Mouse (Mus musculus) heart, embryonic 14.5 days (tissue): ENCODE data around the gene Dydc2. TPM values are rescaled to one million over a fixed set of nuclear protein-coding genes. Genes with fewer than 3 reads are reported as not detected.

ENCODE experiments used
- ATAC-seq: fragments of 200-750 bp; cut with Nextera tagmentation; 2 replicates; pipeline ENCODE4 v1.8.0; 2017; ENCODE audit warnings: low read depth, moderate TSS enrichment; ENCODE audit not compliant: insufficient number of reproducible peaks, insufficient read depth, low FRiP score
- H3K27ac ChIP-seq, 2 experiments: fragments of 200-500 bp in 1 of 2; fragments of 300-500 bp in 1 of 2; sonication (generic) in 1 of 2; replicated peaks in 1 of 2; 2 replicates each; pipeline ENCODE4 v1.5.1; 2012 to 2014; ENCODE audit warnings: low read depth in 2 of 2, low read length in 2 of 2, control low read depth in 1 of 2, mild to moderate bottlenecking in 1 of 2, mixed read lengths in 1 of 2; ENCODE audit not compliant: control insufficient read depth in 1 of 2, insufficient read depth in 1 of 2
- H3K27me3 ChIP-seq: fragments of 300-500 bp; sonication (generic); 2 replicates; pipeline ENCODE4 v1.6.1; 2014; ENCODE audit warnings: mild to moderate bottlenecking, low read length, control low read depth; ENCODE audit not compliant: control insufficient read depth, insufficient read depth
- H3K36me3 ChIP-seq: fragments of 300-500 bp; sonication (generic); 2 replicates; pipeline ENCODE4 v1.6.1; 2014; ENCODE audit warnings: mild to moderate bottlenecking, control low read depth, low read length, mixed read lengths; ENCODE audit not compliant: control insufficient read depth, insufficient read depth
- H3K4me1 ChIP-seq, 2 experiments: fragments of 200-500 bp in 1 of 2; fragments of 300-500 bp in 1 of 2; sonication (generic) in 1 of 2; 2 replicates each; pipeline ENCODE4 v1.6.1; 2012 to 2014; ENCODE audit warnings: low read length in 2 of 2, control low read depth in 1 of 2, mixed read lengths in 1 of 2; ENCODE audit not compliant: control insufficient read depth in 2 of 2, insufficient read depth in 2 of 2
- H3K4me2 ChIP-seq: fragments of 300-500 bp; sonication (generic); 2 replicates; pipeline ENCODE4 v1.6.1; 2014; ENCODE audit warnings: mild to moderate bottlenecking, low read length
- H3K4me3 ChIP-seq, 2 experiments: fragments of 200-500 bp in 1 of 2; fragments of 300-500 bp in 1 of 2; sonication (generic) in 1 of 2; 2 replicates each; pipeline ENCODE4 v1.5.1; 2012 to 2014; ENCODE audit warnings: low read length in 2 of 2, mild to moderate bottlenecking in 2 of 2, control low read depth in 1 of 2, low read depth in 1 of 2, moderate library complexity in 1 of 2; ENCODE audit not compliant: control insufficient read depth in 1 of 2, insufficient read depth in 1 of 2
- H3K9ac ChIP-seq: fragments of 300-500 bp; sonication (generic); 2 replicates; pipeline ENCODE4 v1.6.1; 2014; ENCODE audit warnings: mild to moderate bottlenecking, low read length
- H3K9me3 ChIP-seq: fragments of 300-500 bp; sonication (generic); 2 replicates; pipeline ENCODE4 v1.6.1; 2016; ENCODE audit warnings: low read length, control low read depth; ENCODE audit not compliant: control insufficient read depth
- WGBS: fragments of 180-500 bp; shearing (Covaris S2); extraction: QIAGEN DNeasy Blood & Tissue Kit; methylation state at CpG from one replicate; pipeline ENCODE4 v1.1.7; 2014; 5-methylcytosine and 5-hydroxymethylcytosine counted together
- polyA plus RNA-seq: library from polyadenylated mRNA; unstranded; fragments of >200 nt; fragmentation: Nextera tagmentation; extraction: Ambion mirVana; gene quantifications from 2 replicates; pipeline ENCODE4 v1.2.1, GENCODE M21; 2014

The Dydc2 gene
- polyA plus RNA-seq, 1 experiment from 2014 or later, result 0.34 TPM

- ATAC-seq, result no peak
- 30% methylated on average over 6 of the region's 6 CpGs for WGBS
- Histone ChIP-seq H3K9ac (no peak overlapping the region), H3K4me1 (no peaks in the 10 kb centered on the region), H3K36me3 (no peaks in the 10 kb centered on the region), H3K4me2 (no peak overlapping the region), H3K4me3 (no peak overlapping the region), H3K9me3 (no peaks in the 10 kb centered on the region), H3K27ac (no peak overlapping the region), H3K27me3 (no peaks in the 10 kb centered on the region)
Measured at GRCm38 (mm10) chr14:41035146-41035798, 33.7 kb downstream of the Dydc2 start.

GRCm38 (mm10) chr14:41033135-41034110 is 35.6 kb downstream of the Dydc2 start:
- H3K27me3 ChIP-seq, result no peaks in the 10 kb centered on the region
- H3K9me3 ChIP-seq, result no peaks in the 10 kb centered on the region
- H3K9ac ChIP-seq, result no peak overlapping the region
- no peak overlapping the region for H3K4me3 ChIP-seq
- WGBS, result 47% methylated on average over 13 of the region's 13 CpGs
- no peaks in the 10 kb centered on the region for H3K4me1 ChIP-seq
- H3K27ac ChIP-seq, result no peak overlapping the region
- H3K36me3 ChIP-seq, result no peaks in the 10 kb centered on the region
- H3K4me2 ChIP-seq, result no peak overlapping the region; the same call in 1 of the 2 replicates
- ATAC-seq, result no peak

GRCm38 (mm10) chr14:41030989-41031513 is 38.0 kb downstream of the Dydc2 start:
- no peak for ATAC-seq
- Histone ChIP-seq H3K4me2 (no peak overlapping the region), H3K27me3 (no peaks in the 10 kb centered on the region), H3K9ac (no peak overlapping the region), H3K27ac (no peak overlapping the region), H3K36me3 (no peaks in the 10 kb centered on the region), H3K4me1 (no peaks in the 10 kb centered on the region), H3K9me3 (no peaks in the 10 kb centered on the region), H3K4me3 (no peak overlapping the region)
- 88% methylated on average over 6 of the region's 6 CpGs for WGBS

- Histone ChIP-seq H3K27ac (no peak overlapping the region), H3K4me1 (peaks cover 7 to 11% of the 10 kb centered on the region in 2 experiments), H3K9me3 (no peaks in the 10 kb centered on the region), H3K27me3 (no peaks in the 10 kb centered on the region), H3K4me3 (no peak overlapping the region), H3K9ac (no peak overlapping the region), H3K36me3 (no peaks in the 10 kb centered on the region), H3K4me2 (no peak overlapping the region)
- ATAC-seq, result no peak
- 71% methylated on average over 4 of the region's 4 CpGs for WGBS
Measured at GRCm38 (mm10) chr14:41029303-41029702, 39.7 kb downstream of the Dydc2 start.

- H3K36me3 ChIP-seq, result no peaks in the 10 kb centered on the region
- no peak overlapping the region for H3K9ac ChIP-seq
- 27% methylated on average over 7 of the region's 7 CpGs for WGBS
- no peaks in the 10 kb centered on the region for H3K9me3 ChIP-seq
- H3K4me2 ChIP-seq, result no peak overlapping the region
- H3K4me3 ChIP-seq, result no peak overlapping the region
- no peaks in the 10 kb centered on the region for H3K27me3 ChIP-seq
- H3K27ac ChIP-seq, result no peak overlapping the region
- H3K4me1 ChIP-seq, result peaks cover 7 to 11% of the 10 kb centered on the region in 2 experiments
- ATAC-seq, result no peak
Measured at GRCm38 (mm10) chr14:41025594-41026284, 43.3 kb downstream of the Dydc2 start.

- no peak overlapping the region for H3K9ac ChIP-seq
- no peak overlapping the region for H3K4me3 ChIP-seq
- ATAC-seq, result no peak
- peaks cover 7 to 11% of the 10 kb centered on the region in 2 experiments for H3K4me1 ChIP-seq
- H3K27ac ChIP-seq, result no peak overlapping the region
- 93% methylated on average over 2 of the region's 2 CpGs for WGBS
- H3K4me2 ChIP-seq, result no peak overlapping the region
- H3K9me3 ChIP-seq, result no peaks in the 10 kb centered on the region
- H3K36me3 ChIP-seq, result no peaks in the 10 kb centered on the region
- H3K27me3 ChIP-seq, result no peaks in the 10 kb centered on the region
Measured at GRCm38 (mm10) chr14:41025087-41025486, 43.9 kb downstream of the Dydc2 start.

- Histone ChIP-seq H3K4me2 (no peak overlapping the region), H3K27me3 (no peaks in the 10 kb centered on the region), H3K36me3 (no peaks in the 10 kb centered on the region), H3K9me3 (no peaks in the 10 kb centered on the region), H3K27ac (no peak overlapping the region), H3K4me1 (peaks cover 13 to 23% of the 10 kb centered on the region in 2 experiments), H3K9ac (no peak overlapping the region), H3K4me3 (no peak overlapping the region)
- WGBS, result 92% methylated on average over 3 of the region's 3 CpGs
- ATAC-seq, result no peak
Measured at GRCm38 (mm10) chr14:41021246-41021645, 47.8 kb downstream of the Dydc2 start.
